Mouse (Mus musculus) forebrain, embryonic 14.5 days (tissue): ENCODE measurements around the gene Olfr221. TPM values are rescaled to one million over a fixed set of nuclear protein-coding genes. Genes with fewer than 3 reads are reported as not detected.
A peak's percentile ranks its signal among the peaks of the same experiment; 100 is the strongest.

ENCODE experiments used
- ATAC-seq: fragments of 200-750 bp; cut with Nextera tagmentation; 2 replicates; pipeline ENCODE4 v1.8.0; 2017; ENCODE audit warnings: mild to moderate bottlenecking, moderate library complexity
- DNase-seq: peaks from one replicate; pipeline ENCODE4 v3.0.0-alpha.2; 2015; ENCODE audit warnings: low spot score
- H3K27ac ChIP-seq: fragments of 300-500 bp; sonication (generic); 2 replicates; pipeline ENCODE4 v1.5.1; 2014; ENCODE audit warnings: low read depth, mild to moderate bottlenecking, control low read depth, low read length, moderate library complexity
- H3K27me3 ChIP-seq: fragments of 300-500 bp; sonication (generic); replicated peaks from 2 replicates; pipeline ENCODE4 v1.6.1; 2014; ENCODE audit warnings: low read length, control low read depth, mixed read lengths; ENCODE audit not compliant: control insufficient read depth, insufficient read depth
- H3K36me3 ChIP-seq: fragments of 300-500 bp; sonication (generic); 2 replicates; pipeline ENCODE4 v1.6.1; 2014; ENCODE audit warnings: low read length, control low read depth; ENCODE audit not compliant: control insufficient read depth, insufficient read depth
- H3K4me1 ChIP-seq: fragments of 300-500 bp; sonication (generic); 2 replicates; pipeline ENCODE4 v1.6.1; 2014; ENCODE audit warnings: antibody characterized with exemption, low read length, control low read depth; ENCODE audit not compliant: control insufficient read depth, insufficient read depth
- H3K4me2 ChIP-seq: fragments of 300-500 bp; sonication (generic); 2 replicates; pipeline ENCODE4 v1.6.1; 2014; ENCODE audit warnings: mild to moderate bottlenecking, control low read depth, low read length
- H3K4me3 ChIP-seq: fragments of 300-500 bp; sonication (generic); 2 replicates; pipeline ENCODE4 v1.5.1; 2014; ENCODE audit warnings: low read depth, low read length, control low read depth
- H3K9ac ChIP-seq: fragments of 300-500 bp; sonication (generic); 2 replicates; pipeline ENCODE4 v1.6.1; 2014; ENCODE audit warnings: mild to moderate bottlenecking, low read length, control low read depth, moderate library complexity
- H3K9me3 ChIP-seq: fragments of 300-500 bp; sonication (generic); replicated peaks from 2 replicates; pipeline ENCODE4 v1.6.1; 2016; ENCODE audit warnings: low read length, control low read depth, mixed read lengths; ENCODE audit not compliant: control insufficient read depth
- WGBS: fragments of 180-500 bp; shearing (Covaris S2); extraction: QIAGEN DNeasy Blood & Tissue Kit; methylation state at CpG from one replicate; pipeline ENCODE4 v1.1.7; 2014; 5-methylcytosine and 5-hydroxymethylcytosine counted together
- polyA plus RNA-seq: library from polyadenylated mRNA; unstranded; fragments of >200 nt; fragmentation: Nextera tagmentation; extraction: Ambion mirVana; gene quantifications from 2 replicates; pipeline ENCODE4 v1.2.1, GENCODE M21; 2014

The Olfr221 gene
- polyA plus RNA-seq, 1 experiment from 2014 or later: not detected

DNA sequence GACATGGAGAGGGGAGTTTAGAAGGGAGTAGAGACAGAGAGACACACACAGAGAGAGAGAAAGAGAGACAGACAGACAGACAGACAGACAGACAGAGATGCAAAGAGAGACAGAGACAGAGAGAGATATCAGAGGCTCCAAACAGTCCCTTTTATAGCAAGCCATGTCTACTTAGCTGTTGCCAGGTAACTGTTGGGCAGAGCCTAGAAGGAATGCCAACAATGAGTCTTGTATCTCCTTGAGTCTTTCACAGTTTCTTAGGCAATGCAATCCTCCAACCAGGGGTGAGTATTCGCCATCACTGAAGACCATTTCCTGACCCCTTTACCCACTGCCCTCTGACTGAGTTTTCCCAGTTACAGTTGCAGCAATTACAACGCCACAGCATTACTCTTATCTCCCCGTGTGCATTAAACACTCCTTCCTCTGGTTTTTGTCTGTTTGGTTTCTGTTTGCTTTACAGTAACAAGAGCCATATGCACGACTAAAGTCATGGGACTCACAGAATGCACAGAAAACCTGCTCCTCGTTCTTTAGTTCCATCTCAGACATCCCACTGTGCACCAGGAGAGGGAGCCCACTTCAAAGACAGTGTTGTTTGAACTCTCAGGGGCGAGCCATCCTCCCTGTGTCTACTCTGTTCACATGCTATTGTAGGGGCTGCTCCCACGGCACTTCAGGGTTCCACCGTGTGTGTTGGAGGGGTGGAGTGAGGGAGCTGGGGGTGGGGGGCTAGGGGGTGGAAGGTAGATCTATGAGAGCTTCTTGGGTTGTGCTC is 2.8 kb upstream of the Olfr221 start:
- no peaks in the 10 kb centered on the region for H3K9me3 ChIP-seq
- no peak overlapping the region for H3K27ac ChIP-seq
- ATAC-seq (no peak), DNase-seq (peak; percentile 58)
- no peaks in the 10 kb centered on the region for H3K27me3 ChIP-seq
- WGBS: 16% methylated on average over 8 of the region's 8 CpGs
- H3K4me3 ChIP-seq: no peak overlapping the region
- H3K4me2 ChIP-seq: no peak overlapping the region
- H3K4me1 ChIP-seq: peaks cover 11% of the 10 kb centered on the region
- H3K9ac ChIP-seq: no peak overlapping the region
- no peaks in the 10 kb centered on the region for H3K36me3 ChIP-seq

DNA sequence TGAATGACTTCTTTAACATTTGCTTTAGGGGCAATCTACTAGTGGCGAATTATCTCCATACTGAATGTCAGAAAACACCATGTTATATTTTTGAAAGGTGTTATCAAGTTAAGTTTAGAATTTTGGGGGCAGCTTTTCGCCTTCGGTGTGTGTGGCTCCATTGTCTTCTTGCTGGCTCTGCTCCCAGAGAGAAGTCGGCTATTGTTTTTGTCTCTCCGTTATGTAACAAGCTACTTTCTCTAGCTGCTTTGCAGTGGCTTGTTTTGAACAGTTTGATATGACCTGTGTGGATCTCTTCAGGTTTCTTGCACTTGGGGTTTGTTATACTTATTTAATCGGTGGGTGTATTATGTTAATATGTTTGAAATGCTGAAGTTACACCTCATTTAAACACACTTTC is 1.2 kb upstream of the Olfr221 start:
- 60% methylated on average over 6 of the region's 6 CpGs for WGBS
- no peaks in the 10 kb centered on the region for H3K9me3 ChIP-seq
- ATAC-seq: no peak

DNA sequence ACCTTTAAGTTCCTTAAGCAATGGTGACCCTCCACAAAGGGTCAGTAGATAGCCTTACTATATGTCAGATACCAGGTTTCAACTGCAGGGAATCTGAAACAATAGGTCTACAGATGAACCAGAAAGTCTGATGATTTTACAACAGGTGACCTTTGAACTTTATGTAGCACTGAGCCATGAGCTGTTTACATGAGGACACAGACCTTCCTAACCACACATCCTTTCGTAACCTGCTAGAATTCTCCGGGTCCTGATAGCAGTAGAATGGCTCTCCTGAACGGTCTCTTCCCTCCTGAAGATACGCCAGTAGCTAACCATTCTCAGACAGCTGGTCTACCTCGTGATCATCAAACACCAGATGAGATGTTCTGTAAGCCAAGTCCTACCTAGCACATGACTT is 2.9 kb downstream of the Olfr221 start:
- DNase-seq (no peak), ATAC-seq (no peak)

More for the DNA sequence above, 1.2 kb upstream of the Olfr221 start:
- no peaks in the 10 kb centered on the region for H3K27me3 ChIP-seq
- H3K4me1 ChIP-seq: peaks cover 11% of the 10 kb centered on the region
- no peak overlapping the region for H3K4me2 ChIP-seq
- DNase-seq: no peak
- no peak overlapping the region for H3K27ac ChIP-seq
- no peak overlapping the region for H3K9ac ChIP-seq
- no peak overlapping the region for H3K4me3 ChIP-seq
- no peaks in the 10 kb centered on the region for H3K36me3 ChIP-seq

DNA sequence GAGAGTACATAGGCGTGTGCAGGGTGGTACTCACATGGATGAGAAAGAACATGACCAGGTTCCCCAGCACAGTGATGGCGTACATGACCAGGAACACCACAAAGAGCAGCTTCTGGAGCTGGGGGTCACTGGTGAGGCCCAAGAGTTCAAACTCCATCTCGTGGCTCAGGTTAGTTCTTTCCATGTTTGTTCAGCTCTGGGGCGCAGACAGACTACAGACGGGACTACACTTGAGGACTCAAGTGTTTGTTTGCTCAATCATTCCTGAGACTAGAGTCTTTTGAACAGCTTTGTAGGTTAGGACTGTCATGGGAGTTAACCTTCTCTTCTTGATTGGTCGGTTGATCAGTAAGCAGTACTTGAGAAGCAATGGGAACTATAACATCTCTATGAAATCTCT is 6.3 kb downstream of the Olfr221 start:
- Histone ChIP-seq H3K27me3 (no peaks in the 10 kb centered on the region), H3K4me2 (no peak overlapping the region), H3K27ac (no peak overlapping the region), H3K9ac (no peak overlapping the region), H3K4me3 (no peak overlapping the region), H3K4me1 (no peaks in the 10 kb centered on the region), H3K9me3 (no peaks in the 10 kb centered on the region), H3K36me3 (no peaks in the 10 kb centered on the region)
- WGBS: 93% methylated on average over 6 of the region's 6 CpGs
- DNase-seq (no peak), ATAC-seq (no peak)

More for the DNA sequence above, 2.9 kb downstream of the Olfr221 start:
- Histone ChIP-seq H3K4me1 (no peaks in the 10 kb centered on the region), H3K27ac (no peak overlapping the region), H3K4me3 (no peak overlapping the region), H3K4me2 (no peak overlapping the region), H3K9ac (no peak overlapping the region), H3K9me3 (no peaks in the 10 kb centered on the region), H3K36me3 (no peaks in the 10 kb centered on the region), H3K27me3 (no peaks in the 10 kb centered on the region)
- WGBS: 89% methylated on average over 5 of the region's 5 CpGs

DNA sequence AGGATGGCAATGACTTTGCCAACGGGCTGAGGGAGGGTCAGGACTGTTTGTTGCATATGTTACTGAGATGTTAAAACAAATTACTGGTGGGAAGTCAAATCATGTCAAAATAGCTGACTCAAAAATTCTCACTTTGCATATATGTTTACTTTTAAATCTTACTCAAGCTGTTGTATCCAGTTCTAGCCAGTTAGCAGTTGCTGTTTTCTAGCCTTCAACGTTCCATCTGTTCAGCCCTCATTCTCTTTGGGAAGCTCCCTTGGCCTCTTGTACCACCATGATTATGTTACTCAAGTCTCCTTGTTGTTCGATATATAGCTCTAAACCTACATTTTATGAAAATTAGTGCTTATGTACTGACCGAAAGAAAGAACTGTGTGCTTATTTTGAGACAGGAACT is 15.9 kb downstream of the Olfr221 start:
- Histone ChIP-seq H3K4me2 (no peak overlapping the region), H3K4me3 (no peak overlapping the region), H3K27ac (no peak overlapping the region), H3K9me3 (no peaks in the 10 kb centered on the region), H3K4me1 (peaks cover 7% of the 10 kb centered on the region), H3K9ac (no peak overlapping the region), H3K27me3 (no peaks in the 10 kb centered on the region), H3K36me3 (no peaks in the 10 kb centered on the region)
- DNase-seq (peak; percentile 57), ATAC-seq (no peak)
- 78% methylated on average over 4 of the region's 4 CpGs for WGBS

DNA sequence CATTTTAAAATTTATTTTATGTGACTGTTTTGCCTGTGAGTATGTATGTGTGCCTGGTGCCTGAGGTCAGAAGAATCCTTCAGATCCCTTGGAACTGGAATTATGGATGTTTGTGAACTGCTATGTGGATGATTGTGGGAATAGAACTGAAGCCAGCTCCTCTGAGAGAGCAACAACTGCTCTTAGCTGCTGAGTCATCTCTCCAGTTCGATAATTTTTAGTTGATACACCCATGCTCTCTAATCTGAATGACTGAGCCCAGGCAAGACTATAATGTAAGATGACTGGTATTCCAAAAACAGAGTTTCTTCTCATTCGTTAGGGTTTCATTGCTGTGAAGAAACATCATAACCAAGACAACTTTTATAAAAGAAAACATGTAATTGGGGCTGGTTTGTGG is 18.1 kb downstream of the Olfr221 start:
- no peak for ATAC-seq
- no peak overlapping the region for H3K4me3 ChIP-seq
- H3K9me3 ChIP-seq: no peaks in the 10 kb centered on the region
- no peaks in the 10 kb centered on the region for H3K27me3 ChIP-seq
- H3K4me1 ChIP-seq: peaks cover 15% of the 10 kb centered on the region
- H3K4me2 ChIP-seq: no peak overlapping the region
- H3K36me3 ChIP-seq: no peaks in the 10 kb centered on the region
- H3K9ac ChIP-seq: no peak overlapping the region
- H3K27ac ChIP-seq: no peak overlapping the region
- WGBS: 89% methylated on average over 2 of the region's 2 CpGs
- DNase-seq: no peak

DNA sequence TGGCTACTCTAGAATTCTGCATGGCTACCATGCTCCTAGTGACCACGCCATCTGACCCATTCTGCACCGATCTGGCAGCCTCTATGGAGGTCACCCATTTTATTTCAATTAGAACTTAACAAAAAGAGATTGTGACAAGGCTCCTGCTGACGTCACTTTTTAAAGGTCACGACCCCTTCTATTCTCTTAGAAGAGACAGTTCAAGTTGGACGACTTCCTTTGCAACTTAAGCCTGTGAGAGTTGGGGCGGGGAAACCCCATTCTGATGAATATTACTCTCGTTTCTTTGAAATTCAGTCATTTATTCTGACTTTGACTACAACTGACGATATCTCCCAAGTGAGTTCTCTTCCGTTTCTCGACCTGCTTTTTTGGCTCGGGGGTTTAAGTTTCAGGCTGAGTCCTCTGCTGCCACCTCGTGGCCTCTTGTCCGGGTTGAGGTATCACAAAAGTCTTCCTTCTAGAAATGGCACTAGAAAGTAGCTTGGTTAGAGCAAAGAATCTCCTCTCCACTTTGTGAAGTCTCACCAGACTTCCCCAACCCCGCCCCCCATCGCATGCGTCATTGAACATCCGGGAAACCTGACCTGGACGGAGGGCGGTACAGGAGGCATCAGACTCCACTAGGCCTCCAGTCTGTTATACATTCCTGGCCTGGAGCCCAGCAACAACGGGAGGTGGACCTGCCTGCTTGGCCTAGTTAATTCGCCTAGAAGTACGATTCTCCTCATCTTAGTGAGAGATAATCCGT is 19.4 kb downstream of the Olfr221 start:
- Histone ChIP-seq H3K36me3 (no peaks in the 10 kb centered on the region), H3K9ac (peak overlapping the region; percentile 45; the same call in 1 of the 2 replicates), H3K4me3 (no peak overlapping the region), H3K27ac (peak overlapping the region; percentile 65), H3K4me2 (peak overlapping the region; percentile 24), H3K4me1 (peaks cover 21% of the 10 kb centered on the region), H3K27me3 (no peaks in the 10 kb centered on the region), H3K9me3 (no peaks in the 10 kb centered on the region)
- DNase-seq (peak; percentile 91), ATAC-seq (no peak; the same call in 1 of the 2 replicates)
- WGBS: 2% methylated on average over 23 of the region's 23 CpGs

DNA sequence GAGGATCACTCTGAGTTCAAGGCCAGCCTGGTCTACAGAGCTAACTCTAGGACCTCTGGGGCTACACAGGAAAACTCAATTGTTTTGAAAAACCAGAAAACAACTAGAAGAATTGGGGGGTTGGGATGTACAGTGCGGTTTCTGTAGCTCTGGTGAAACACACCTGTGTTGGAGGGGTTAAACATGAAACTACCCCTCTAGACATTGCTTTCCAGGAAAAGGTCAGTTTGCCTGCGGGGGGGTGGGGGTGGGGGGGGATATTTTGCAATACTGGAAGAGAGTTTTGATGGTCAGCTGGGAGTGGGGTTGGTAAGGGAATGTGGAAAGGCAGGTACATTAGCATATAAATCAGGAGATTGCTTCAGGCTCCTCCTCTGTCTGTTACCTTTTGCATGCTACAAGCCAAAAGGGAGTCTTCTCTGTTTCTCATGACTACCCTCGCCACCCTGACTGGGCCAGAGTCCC is 20.0 kb downstream of the Olfr221 start:
- no peaks in the 10 kb centered on the region for H3K9me3 ChIP-seq
- 66% methylated on average over 3 of the region's 3 CpGs for WGBS
- H3K27ac ChIP-seq: no peak overlapping the region
- H3K9ac ChIP-seq: no peak overlapping the region
- H3K4me2 ChIP-seq: no peak overlapping the region
- no peak overlapping the region for H3K4me3 ChIP-seq
- ATAC-seq (no peak), DNase-seq (no peak)
- no peaks in the 10 kb centered on the region for H3K36me3 ChIP-seq
- H3K4me1 ChIP-seq: peaks cover 21% of the 10 kb centered on the region
- no peaks in the 10 kb centered on the region for H3K27me3 ChIP-seq
